Mouse (Mus musculus) cerebellum, adult 9-11 months (tissue): ENCODE data around the gene Chrnb1.

Experiments used
- DNase-seq: peaks from one replicate; pipeline ENCODE4 v3.0.0; 2022

Gene Chrnb1

DNA sequence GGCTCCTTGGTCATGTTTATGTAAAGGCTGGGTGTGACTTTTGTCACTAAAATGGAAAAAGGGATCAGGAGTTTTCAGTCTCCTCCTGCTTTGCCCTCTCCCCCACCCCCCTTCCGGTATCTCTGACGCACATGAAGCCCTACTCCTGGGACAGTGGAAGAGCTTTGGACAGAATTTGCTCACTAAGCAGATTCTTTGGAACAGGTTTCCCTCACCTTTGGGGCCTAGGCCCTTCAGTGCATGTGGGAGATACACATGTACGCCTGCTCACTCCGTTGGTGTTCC, 28.2 kb downstream of the Chrnb1 start:
- no peak for DNase-seq

GRCm38 (mm10) chr11:69766872-69767624, 28.7 kb downstream of the Chrnb1 start:
- DNase-seq: peak; percentile 61

DNA sequence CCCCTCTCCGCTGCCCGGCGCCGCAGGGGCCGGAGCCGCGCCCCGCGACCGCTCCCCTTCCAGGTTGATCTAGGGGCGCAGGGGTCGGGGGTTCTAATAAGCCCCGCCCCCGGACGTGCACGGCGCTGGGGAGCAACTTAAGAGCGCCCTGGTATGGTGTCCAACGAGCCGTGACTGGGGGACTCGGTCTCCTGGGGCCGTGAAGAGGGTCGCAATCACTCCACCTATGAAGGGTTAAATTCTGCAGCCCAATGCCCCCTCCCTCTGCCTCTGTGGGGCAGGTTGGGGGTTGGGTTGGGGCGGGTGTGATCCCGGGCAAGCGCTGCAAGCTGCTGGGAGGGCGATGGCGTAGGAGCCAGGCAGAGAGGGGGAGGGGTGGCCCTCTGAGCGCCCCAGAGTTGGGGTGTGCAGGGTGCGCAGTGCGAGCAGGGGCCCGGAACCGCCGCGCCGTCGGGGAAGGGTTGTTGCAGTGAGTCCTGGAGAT, 29.6 kb downstream of the Chrnb1 start:
- peak; percentile 85 for DNase-seq

- DNase-seq: peak; percentile 74
These were observed 30.3 kb downstream of the Chrnb1 start, which contains the start of gene Zbtb4 for GRCm38 (mm10) chr11:69765221-69766125. Gene Zbtb4, plus strand, starts transcription at chr11:69765912.

DNA sequence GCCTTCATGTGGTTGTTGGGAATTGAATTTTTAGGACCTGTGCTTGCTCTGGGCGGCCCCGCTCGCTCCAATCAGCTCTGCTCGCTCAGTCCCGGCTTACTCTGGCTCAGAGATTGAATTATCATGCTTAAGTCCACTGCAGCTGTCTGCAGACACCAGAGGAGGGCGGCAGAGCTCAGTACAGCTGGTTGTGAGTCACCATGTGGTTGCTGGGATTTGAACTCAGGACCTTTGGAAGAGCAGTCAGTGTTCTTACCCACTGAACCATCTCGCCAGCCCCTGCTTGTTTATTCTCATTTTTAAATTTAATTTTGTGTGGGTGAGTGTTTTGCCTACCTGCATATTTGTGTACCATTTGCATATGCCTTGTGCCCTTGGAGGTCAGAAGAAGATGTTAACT, 32.2 kb downstream of the Chrnb1 start:
- DNase-seq: no peak

DNA sequence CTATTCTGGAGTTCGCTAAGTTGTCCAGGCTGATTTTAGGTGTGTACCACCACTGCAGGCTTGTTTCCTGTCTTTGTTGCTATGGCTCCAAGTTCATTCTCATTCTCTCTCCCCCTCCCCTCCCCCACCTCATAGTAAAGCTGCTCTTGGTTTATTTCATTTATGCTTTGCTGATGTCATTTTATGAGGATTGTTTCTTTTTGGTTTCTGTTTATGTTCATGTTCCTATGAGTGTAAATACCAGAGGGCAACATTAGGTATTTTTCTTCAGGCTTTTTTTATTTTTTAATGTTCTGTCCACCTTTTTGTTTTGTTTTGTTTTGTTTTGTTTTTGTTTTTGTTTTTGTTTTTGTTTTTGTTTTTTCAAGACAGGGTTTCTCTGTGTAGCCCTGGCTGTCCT, 33.9 kb downstream of the Chrnb1 start, which contains the start of gene Slc35g3:
Gene Slc35g3, minus strand, starts transcription at position 101 of the 400 bp plus-strand sequence.
- no peak for DNase-seq

DNA sequence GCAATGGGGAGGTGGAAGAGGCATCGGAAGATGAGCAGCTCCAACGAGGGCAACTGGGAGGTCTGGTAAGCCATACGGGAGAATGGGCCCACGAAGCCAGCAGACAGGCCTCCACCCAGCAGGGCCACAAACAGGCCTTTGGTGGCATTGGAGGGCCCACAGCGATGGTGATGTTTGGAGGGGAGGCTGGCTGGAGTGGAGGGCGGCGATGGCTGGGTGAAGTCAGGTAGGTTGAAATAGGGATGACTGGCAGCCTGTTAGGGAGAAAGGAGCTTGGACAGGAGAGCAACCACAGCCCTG, 34.9 kb downstream of the Chrnb1 start:
- no peak for DNase-seq

- DNase-seq: peak; percentile 74
These were observed 35.4 kb downstream of the Chrnb1 start for GRCm38 (mm10) chr11:69760160-69760900.

- DNase-seq: peak; percentile 94
These were observed 36.6 kb downstream of the Chrnb1 start for GRCm38 (mm10) chr11:69758971-69759721.

DNA sequence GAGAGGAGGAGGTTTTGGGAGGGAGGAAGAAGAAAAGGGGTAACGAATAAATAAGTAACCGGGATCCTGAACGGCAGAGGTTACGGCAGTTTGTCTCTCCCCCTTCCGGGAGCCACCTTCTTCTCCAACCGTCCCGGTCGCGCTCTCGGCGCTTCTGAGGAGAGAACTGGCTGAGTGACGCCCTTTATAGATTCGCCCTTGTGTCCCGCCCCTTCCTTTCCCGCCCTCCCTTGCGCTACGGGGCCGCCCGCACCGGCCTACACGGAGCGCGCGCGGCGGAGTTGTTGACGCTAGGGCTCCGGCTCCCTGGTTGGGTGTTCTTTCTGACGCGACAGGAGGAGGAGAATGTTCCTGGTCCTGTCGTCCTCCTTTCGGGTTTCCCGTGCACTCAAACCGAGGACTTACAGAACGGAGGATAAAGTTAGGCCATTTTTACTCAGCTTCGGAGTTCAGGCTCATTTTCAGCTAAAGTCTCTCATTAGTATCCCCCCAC, 37.2 kb downstream of the Chrnb1 start, which contains the start of gene Polr2a:
Gene Polr2a, minus strand, starts transcription at position 160 of the 493 bp plus-strand sequence.
- DNase-seq: peak; percentile 98

- DNase-seq: peak; percentile 97
These were observed 37.7 kb downstream of the Chrnb1 start for GRCm38 (mm10) chr11:69758090-69758456.

- DNase-seq: no peak
These were observed 38.2 kb downstream of the Chrnb1 start for GRCm38 (mm10) chr11:69757303-69758089.

DNA sequence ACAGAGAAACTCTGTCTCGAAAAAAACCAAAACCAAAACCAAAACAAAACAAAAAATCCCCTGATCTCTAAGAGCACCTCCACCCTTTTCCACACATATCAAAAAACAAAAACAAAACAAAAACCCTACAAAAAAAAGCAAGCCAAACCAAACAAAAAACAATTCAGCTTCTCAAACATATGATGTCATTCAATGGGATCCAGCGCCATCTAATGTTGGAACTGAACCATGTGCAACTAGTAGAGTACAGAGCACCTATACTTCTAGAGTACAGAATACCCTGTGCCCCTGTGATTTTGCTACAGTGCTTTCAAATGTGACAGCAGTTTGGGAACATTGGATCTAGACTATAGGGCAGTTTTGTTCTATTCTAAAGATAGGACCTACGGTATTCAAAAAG, 41.0 kb downstream of the Chrnb1 start:
- peak; percentile 57 for DNase-seq

DNA sequence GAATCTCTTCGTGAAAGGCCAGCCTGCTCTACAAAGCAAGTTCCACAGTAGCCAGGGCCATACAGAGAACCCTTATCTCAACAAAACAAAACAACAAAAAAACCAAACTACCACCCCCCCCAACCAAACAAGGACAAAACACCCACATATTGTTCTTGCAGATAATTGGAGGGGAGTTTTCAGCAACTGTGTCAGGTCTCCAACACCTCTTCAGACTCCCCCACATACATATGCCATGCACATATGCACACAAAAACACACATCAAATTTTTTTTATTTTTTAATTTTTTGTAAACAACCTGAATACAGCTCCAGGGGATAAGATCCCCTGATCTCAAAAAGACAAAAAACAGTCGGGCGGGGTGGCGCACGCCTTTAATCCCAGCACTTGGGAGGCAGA, 41.5 kb downstream of the Chrnb1 start:
- no peak for DNase-seq

- DNase-seq: no peak
These were observed 43.1 kb downstream of the Chrnb1 start for GRCm38 (mm10) chr11:69752686-69753085.

GRCm38 (mm10) chr11:69751635-69752034, 44.1 kb downstream of the Chrnb1 start:
- DNase-seq: no peak
